Mouse (Mus musculus) c-Kit-positive CD71-positive TER-119-positive erythroid progenitor cells, embryonic 14.5 days (primary cell): ENCODE measurements around the gene Slco2a1.

Experiments used
- DNase-seq: peaks from one replicate; pipeline ENCODE4 v3.0.0-alpha.2; 2013; ENCODE audit warnings: low spot score

Slco2a1 gene

DNA sequence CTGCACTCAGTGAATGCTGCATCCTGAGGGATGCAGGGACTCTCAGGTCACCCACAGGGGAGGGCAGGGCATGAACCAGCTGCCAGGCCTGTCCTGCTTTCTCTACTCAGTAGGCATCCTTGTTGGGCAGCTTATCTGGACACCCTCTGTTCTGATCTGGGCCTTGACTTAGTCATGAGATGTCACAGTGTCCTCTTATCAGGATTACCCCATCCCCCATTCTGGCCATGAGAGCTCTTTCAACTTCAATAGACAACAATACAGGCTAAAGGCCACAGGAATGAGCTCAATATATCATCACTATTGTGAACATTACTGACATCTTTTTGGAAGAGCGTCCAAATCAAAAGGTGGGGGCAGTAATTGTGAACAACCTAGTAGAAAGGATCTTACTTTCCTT lies 3.4 kb upstream of the Slco2a1 start:
- no peak for DNase-seq

DNA sequence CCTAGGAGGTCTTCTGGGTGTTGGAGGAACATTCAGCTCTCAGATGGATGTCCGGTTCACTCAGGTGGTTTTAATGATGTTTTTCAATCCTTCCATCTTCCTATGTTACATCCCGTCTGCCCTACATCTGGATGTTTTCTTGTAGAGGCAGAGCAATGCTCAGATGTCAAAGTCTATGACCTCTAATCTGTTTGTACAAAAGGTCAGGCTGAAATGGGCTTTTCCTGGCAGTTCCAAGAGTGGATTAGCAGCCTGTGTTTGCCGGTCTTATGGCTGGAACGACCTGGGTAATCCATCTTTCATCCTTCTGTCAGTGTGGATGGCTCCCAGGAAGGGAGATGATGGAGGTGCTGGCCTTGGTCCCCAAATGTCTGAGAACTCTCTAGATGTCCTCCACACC lies 2.6 kb upstream of the Slco2a1 start:
- DNase-seq: no peak

DNA sequence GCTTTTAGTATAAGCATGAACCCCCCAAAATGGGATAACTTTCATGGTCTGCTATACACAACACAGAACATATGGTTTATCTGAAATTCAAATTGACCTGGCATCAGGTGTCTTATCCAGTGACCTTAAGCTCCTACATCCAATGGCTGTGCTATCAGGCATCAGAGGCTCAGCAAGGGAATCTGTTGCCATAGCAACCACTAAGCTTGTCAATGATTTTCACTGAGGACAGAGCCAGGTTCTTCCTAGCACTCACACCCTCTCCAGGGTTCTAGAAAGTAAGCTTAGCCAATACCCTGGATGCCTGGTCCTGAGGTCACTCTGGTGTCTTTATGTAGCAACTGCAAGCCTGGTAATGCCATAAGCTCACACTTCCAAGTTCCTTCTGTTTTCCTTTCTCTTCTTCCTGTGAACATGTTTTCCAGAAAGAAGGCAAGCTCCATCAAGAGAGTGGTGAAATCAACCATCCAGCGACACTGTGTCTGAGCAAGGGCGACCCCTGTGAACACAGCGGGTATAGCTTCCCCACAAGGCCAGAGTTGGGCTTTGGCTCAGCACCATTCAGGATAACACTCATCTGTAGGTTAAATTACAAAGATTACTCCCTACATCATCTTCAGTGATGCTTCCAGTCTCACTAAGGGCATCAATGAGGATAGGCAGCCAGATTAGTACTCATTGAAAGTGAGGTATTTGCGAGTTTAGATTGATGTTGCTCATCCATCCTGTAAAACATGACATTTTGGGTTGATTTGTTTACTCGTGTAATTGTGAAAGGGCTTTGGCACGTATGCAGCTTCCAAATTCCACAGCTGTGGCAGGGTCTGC lies 2.0 kb downstream of the Slco2a1 start:
- DNase-seq: no peak

DNA sequence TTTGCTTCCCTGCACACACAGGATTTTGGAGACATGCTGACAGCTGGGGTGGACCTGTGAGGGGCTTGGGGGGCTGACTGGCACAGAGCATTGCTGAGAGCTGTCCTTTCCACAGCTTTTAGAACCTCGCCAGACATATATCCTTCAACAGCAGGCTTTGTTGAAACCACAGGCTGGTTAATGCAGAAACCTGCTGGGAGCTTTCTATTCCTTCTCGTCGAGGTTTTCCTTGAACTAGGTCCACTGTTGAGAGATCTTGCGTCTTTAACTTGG lies 2.6 kb downstream of the Slco2a1 start:
- DNase-seq: no peak

DNA sequence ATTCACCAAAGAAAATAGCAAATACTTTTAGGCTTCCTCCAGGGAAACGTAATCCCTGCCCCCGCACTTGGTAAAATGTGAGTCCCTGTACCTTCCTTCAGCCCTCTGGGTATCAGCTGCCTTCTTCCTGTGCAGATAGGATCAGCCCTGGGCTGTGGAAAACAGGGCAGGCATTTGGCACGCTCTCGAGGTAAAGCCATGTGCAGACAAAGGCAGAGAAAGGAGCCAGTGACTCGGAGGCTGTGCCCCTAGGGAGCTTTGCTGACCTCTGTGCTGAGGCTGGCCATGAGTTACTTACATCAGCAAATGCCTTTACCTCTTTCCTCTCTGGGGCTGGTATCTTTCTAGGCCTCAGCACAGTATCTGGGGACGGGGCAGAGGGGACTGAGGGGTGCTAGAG lies 4.4 kb downstream of the Slco2a1 start:
- no peak for DNase-seq

DNA sequence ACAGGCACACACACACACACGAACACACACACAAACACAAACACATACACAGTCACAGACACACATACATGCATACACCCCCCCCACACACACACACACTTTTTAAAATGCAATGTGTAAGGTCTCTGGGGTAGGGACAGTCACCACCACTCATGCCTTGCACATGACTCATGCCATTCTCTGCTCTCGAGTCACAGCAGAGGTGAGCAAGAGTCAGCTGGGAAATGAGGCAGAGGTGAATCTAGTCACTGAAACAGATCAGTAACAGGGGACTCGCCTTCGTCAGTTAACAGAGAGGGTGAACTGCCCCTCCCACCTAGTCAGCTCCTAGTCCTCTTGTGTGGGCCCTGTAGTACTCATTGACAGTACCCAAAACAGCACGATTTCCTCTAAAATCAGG lies 5.3 kb downstream of the Slco2a1 start:
- no peak for DNase-seq

DNA sequence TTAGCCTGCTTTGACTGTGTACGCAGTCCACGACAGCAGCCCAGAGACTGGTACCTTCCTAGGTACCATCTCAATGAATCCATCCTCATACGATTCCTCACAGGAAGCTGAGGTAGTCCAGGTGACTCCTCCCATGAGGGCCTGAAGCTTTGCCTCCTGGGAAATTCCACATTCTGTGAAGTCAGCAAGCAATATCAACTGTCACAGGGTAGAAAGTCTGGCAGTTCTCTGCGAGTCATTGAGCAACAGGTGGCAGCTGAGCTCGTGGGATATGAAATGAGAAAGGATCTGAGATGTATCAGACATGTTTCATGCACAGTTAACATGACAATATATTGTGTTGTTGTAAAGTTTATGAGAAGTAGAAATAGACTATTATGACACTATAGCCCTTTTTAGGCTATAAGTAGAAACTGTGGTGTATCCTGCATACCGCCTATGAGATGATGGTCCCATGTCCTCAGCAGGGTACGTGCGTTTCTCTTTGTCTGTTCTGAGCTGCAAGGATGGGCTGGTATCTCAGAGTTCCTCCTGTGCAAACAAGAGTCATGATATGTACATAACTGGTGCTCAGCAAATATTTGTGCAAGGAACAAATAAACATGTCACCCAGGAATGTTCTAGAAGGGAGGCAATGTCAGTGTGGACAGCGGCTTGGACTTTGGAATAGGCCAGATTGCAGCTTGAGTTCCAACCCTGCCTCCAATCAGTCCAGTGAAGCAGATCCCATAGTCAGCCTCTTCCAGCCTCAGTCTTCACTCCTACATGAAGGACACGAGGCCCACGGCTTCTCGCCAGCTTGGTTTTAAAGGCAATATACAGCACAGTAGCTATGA lies 7.5 kb downstream of the Slco2a1 start:
- DNase-seq: no peak

DNA sequence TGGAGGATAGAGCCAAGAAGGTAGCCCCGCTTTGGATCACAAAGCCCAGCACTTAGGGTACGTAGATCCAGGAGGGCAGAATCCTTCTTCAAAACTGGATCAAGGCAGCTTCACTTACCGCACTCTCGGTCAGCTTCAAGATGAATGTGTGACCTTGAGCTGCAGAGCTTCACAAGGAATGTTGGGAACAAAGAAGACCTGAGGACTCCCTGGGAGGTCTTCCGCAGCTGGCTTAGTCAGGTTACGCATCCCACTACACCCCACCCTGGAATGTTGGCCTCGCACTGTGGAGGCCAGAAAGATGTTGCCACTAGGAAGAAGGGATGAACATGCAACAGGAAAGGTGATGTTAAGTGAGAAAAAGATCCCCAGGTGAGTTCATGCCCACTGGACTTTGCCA lies 11.9 kb downstream of the Slco2a1 start:
- no peak for DNase-seq

DNA sequence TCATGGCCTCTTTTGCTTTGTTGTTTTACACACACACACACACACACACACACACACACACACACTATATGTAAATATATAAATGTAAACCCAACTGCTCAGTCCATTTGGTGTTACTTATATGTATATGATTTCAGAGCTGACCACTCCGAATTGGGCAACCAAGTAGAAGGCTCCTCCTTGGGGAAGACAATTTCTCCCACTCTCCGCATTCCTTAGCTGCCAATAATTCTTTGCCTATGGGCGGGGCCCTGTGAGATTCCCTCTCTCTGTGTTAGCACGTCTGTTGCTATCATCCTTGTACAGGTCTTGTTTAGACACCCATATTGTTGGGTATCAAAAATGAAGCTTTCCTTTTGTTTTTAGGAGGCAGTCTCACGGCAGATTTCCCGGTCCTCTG lies 15.8 kb downstream of the Slco2a1 start:
- no peak for DNase-seq

DNA sequence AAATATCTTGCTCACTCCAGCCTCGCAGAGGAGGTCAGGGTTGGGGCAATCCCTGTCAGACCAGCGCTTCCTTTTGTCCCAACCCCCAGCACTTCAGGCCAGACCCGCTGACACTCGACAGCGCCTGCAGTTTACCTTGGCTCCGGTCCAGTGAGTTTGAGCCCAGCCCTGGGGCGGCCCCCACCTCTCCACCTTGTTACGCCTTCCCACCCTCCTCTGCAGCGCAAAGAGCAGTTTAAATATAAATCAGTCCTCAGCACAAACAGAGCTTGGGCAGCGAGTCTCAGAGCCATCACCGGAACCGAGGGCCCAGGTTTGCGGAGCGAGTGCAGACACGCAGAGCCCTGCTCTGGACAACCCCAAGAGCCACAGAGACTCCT lies 19.2 kb downstream of the Slco2a1 start:
- DNase-seq: no peak

DNA sequence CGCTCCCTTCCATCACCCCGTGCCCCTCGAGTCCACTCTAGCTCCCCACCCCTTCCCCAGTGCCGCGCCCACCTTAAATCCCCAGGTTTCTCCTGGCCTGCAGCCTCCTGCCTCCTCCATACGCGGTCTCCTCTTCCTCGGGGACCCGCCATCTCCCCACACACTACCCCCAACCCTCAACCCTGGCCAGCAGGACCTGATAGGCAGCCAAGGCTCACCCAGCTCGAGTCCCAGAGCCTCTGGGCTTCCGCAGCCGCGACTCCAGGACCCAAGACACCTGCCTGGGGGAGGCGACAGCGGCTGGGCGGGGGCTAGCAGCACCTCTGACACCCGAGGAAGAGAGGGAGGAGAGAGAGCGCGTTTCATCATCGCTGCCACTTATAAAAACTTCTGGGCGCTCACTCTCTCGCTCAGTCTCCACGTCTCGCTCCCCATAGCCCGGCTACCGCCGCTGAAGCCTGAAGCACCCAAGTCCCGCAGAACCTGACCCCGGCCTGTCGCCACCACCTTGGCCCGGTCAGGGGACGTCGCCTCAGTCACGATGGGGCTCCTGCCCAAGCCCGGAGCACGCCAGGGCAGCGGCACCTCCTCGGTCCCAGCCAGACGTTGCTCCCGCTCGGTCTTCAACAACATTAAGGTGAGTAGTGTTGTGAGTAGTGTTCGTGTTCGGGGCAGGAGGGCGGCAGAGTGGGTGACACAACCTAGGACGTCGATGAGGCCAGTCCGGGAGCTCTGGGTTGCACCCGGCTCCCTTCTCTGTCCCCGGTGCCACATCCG lies 19.8 kb downstream of the Slco2a1 start:
- DNase-seq: no peak

DNA sequence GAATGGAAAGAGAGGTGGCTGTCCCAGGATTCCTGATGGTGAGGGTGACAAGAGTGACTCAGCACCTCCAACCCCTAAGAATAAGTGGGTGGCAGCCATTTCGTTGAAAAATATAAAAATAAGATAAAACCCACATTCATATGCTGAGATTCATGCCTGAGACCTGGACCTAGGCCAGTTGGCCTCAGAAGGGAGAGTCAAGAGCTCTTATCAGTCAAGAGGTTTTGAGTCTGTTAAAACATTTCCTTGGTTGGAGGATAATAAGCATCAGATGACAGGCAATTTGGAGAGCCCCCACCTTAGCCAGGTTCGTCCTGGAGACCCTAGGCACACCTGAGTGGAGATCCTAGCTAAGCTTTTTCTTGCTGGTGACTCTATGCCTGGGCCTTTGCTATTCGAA lies 21.6 kb downstream of the Slco2a1 start:
- DNase-seq: no peak

DNA sequence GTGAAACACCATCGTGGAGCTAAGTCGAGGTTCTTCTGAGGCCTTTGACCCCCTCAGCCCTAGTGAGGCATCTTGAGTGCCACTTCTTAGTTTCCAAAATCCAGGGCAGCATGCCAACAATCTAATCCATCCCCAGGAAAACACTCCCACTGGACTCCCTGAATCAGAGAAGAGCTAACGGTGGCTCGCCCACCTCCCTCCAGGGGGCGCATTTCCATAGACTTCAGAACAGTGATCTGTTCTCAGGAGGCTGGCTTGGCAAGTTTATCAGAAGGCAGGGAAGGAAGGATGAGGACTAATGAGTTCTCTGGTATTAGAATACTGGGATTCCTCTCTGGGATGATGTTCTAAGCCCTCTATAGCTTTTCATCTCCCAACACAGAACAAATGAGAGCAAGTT lies 24.9 kb downstream of the Slco2a1 start:
- peak; percentile 4 for DNase-seq

DNA sequence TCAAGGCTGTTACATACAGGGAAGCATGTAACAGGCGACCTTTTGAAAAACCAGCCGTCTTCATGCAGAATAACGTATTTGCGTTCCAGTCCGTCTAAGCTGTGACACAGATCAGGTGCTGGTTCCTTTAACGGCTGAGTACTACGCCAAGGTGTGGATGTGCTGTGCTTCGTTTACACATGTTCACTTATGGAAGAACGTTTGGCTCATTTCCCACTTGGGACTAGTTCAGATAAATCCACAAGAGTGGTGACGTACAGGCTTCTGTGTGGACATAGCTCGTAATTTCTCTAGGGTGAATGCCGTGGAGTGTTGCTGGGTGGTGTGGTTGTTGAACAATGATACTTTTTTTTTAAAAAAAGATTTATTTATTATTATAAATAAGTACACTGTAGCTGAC lies 26.2 kb downstream of the Slco2a1 start:
- DNase-seq: no peak

DNA sequence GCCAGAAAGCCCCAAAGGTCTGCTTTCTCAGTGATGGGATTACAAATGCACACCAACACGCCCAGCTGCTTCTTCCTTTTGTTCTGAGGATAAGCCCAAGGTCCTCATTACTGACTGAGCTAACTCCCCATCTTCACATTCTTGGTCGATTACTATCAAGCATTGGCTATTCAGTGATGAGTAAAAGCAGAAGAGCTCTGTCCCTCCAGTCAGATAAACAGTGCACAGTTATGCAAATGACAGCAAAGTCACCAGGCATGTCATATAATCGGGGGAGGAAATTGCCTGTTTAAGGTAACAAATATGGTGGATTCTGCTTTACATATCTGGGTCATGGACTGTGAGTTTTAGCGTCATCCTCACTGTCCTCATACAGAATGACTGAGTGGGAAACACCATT lies 35.6 kb downstream of the Slco2a1 start:
- no peak for DNase-seq

DNA sequence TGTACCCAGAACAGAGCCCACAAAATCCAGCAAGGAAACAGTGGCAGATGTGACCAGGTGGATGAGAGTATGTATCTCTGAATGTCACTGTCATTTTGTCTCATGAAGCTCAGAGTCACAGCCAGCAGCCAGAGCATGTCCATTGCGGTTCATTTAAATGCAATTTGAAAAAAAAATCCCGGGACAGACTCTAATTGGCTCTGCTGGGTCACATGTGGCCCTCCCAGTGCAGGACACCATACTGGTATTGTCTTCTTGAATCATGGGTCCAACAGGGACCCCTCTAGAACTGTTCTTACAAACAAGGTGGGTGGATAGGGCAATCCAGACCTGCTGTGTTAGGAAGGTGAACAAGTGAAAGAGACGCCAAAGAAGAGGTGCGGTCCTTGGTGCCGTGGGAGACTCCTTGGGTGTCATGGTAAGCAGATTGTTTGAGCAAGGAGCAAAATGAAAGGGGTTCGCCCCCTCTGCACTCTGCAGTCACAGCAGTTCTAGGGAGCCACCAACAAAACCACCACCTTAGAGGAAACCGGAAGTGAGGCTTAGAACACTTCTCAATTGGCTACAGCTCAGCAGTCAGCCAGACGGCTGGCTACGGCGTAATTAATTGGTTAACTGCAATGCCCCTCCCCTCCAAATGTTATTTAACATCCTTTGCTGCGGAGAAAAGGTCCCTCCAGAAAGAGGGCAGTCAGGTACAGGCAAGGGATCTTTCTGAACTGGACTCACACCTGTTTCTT lies 38.8 kb downstream of the Slco2a1 start:
- DNase-seq: no peak

DNA sequence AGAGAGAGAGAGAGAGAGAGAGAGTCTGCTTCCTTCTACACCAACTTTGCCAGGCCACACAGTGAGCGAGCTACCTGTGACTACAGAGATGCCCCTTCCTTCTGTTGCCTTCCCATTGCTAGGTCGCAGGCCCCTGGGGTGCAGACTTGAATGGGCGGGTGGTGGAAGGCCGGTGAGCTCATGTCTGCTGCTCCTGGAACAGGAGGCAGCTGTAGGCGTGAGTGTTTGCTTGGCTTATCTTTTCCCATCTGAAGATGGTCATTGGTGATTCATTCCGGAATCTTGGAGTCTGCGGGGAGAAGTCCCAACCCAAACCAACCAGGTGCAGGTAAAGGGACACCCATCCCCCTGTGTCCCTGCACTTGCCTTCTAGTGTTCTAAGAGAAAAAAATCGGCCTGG lies 40.5 kb downstream of the Slco2a1 start:
- no peak for DNase-seq

DNA sequence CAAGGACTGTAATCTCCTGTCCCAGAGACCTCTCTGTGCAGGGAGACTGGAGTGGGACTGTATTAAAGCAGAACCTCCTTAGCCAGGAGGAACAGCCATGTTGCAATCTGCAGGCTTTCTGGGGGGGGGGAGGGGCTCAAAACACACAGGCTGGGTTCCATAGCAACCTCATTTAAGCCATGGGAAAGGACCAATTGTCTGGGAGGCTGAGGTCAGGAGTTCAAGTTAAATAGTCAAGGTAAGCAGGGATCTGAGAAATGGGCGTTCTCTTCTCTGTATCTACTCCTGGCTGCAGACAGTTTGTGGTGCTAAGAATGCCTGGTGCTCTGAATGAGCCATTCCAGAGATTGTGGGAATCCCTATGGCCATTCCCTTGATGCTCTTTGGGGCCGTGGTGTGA lies 41.5 kb downstream of the Slco2a1 start:
- DNase-seq: no peak

DNA sequence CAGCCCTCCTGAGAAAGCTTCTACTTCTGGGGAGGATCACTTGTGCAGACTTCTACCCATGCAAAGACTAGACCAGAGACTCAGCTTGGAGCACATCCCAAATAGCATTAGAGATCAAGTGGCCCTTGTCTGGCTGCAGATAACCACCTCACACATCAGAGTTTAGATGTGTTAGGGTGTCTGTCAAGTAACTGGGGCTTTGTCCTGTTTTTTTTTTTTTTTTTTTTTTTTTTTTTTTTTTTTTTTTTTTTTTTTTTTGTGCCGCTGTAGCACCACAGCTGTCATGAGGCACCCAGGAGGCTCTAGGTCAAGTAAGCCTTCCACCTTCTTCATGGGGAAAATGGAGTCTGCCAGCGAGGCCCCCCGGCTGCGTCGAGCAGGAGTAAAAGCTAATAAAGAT lies 42.7 kb downstream of the Slco2a1 start:
- DNase-seq: no peak

DNA sequence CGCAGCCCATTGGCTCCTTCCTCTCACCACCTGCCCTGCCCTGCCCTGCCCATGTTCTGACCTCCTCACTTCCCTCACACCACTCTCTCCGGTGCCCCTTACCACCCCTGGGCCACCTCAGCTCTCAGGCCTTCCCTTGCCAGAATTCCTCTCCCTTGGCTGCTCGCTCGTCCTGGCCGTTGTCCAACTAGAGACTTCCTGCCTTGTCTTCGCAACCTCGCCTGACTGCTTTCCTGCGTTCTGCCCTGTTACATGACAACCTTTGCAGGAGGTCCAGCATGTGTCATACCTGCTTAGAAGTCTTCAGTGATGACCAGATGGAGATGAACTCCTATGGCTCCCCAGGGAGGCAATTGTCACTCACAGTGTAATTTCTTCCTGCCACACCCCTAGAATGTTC lies 43.7 kb downstream of the Slco2a1 start:
- no peak for DNase-seq

DNA sequence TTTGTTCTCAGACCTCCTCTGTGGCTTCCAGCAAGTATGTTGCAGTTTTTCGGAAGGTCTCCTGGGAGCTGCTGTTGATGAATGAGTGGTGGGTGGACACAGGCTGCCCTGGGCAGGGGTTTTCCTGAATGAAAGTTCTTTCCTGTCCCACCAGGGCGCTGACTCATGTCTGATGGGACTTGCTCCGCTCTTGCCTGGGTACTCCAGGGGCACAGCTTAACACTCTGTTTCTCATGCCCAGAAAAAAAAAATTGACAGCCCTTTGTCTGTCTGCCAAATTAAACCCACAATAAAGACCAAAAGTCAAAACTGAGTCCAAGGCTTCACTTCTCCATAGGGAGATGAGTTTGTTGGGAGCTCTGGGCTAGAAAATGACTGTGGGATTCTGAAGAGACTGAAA lies 44.9 kb downstream of the Slco2a1 start:
- DNase-seq: no peak

DNA sequence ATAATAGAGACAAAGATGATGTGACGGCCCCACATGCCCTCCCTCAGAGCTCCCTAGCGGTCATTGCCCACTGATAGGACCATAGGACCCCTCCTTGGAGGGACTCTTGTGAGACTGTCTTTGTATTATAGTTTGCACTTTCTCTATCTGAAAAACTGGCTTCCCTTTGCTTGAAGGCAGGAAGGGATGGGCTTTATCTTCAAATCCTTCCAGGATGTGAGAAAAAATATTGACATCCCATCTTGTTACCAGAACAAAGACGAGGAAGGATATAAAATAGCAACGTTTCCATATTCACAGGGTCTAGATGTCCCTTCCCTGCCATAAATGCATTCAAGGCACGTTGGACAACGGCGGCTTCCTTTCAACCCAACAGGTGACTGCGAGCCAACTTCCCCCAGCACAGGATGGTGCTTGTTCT lies 48.5 kb downstream of the Slco2a1 start:
- no peak for DNase-seq
